Mouse (Mus musculus) small intestine, adult 2 months (tissue): ENCODE measurements at regions not wholly inside any gene's neighbourhood (a gene's known extent, or its start where the extent isn't known, plus 50 kb on each side); places are given as distances from the start of the nearest gene placed in this dataset.

Experiments used
- H3K27ac ChIP-seq: fragments of 200-500 bp; 2 replicates; pipeline ENCODE4 v1.5.1; 2012; ENCODE audit warnings: low read depth, low read length, control low read depth, inconsistent platforms; ENCODE audit not compliant: insufficient read depth
- H3K27me3 ChIP-seq: fragments of 200-500 bp; 2 replicates; pipeline ENCODE4 v1.6.1; 2012; ENCODE audit warnings: mild to moderate bottlenecking, moderate library complexity, low read length, inconsistent platforms; ENCODE audit not compliant: control insufficient read depth, insufficient read depth
- H3K36me3 ChIP-seq: fragments of 200-500 bp; 2 replicates; pipeline ENCODE4 v1.6.1; 2012; ENCODE audit warnings: mild to moderate bottlenecking, low read length, control low read depth, inconsistent platforms; ENCODE audit not compliant: control insufficient read depth, insufficient read depth
- H3K4me1 ChIP-seq: fragments of 200-500 bp; 2 replicates; pipeline ENCODE4 v1.6.1; 2012; ENCODE audit warnings: low read length, inconsistent platforms, mixed read lengths; ENCODE audit not compliant: control insufficient read depth, insufficient read depth, insufficient read length
- H3K4me3 ChIP-seq: fragments of 200-500 bp; 2 replicates; pipeline ENCODE4 v1.5.1; 2012; ENCODE audit warnings: low read depth, mild to moderate bottlenecking, control low read depth, inconsistent platforms, low read length, moderate library complexity
- CTCF ChIP-seq: fragments of 200-500 bp; IDR thresholded peaks from 2 replicates; pipeline ENCODE4 v1.5.1; 2012; ENCODE audit warnings: low read depth, mild to moderate bottlenecking, control low read depth, inconsistent platforms, low read length, moderate library complexity, mixed read lengths; ENCODE audit not compliant: insufficient replicate concordance, insufficient read length; ENCODE audit errors: extremely low read depth
- POLR2A ChIP-seq: fragments of 200-500 bp; IDR thresholded peaks from 2 replicates; pipeline ENCODE4 v1.6.1; 2012; ENCODE audit warnings: low read depth, mild to moderate bottlenecking, control low read depth, inconsistent platforms, low read length, moderate library complexity
- WGBS: fragments of 180-500 bp; shearing (Covaris S2); methylation state at CpG from one replicate; pipeline ENCODE4 v1.1.7; 2018; 5-methylcytosine and 5-hydroxymethylcytosine counted together

- no peak overlapping the region for H3K4me3 ChIP-seq
- no peak for TF ChIP-seq POLR2A
- TF ChIP-seq CTCF: no peak
- no peaks in the 10 kb centered on the region for H3K4me1 ChIP-seq
Measured at GRCm38 (mm10) chr12:113364023-113364422, 125.3 kb upstream of the Adam6b start.

GRCm38 (mm10) chr12:113364437-113364836, 124.9 kb upstream of the Adam6b start:
- TF ChIP-seq POLR2A (no peak), CTCF (no peak)
- no peaks in the 10 kb centered on the region for H3K36me3 ChIP-seq
- H3K27me3 ChIP-seq: no peaks in the 10 kb centered on the region
- no peak overlapping the region for H3K4me3 ChIP-seq
- no peaks in the 10 kb centered on the region for H3K4me1 ChIP-seq
- no peak overlapping the region for H3K27ac ChIP-seq

More at GRCm38 (mm10) chr12:113364023-113364422, 125.3 kb upstream of the Adam6b start:
- H3K36me3 ChIP-seq: no peaks in the 10 kb centered on the region
- H3K27ac ChIP-seq: no peak overlapping the region
- H3K27me3 ChIP-seq: no peaks in the 10 kb centered on the region

DNA sequence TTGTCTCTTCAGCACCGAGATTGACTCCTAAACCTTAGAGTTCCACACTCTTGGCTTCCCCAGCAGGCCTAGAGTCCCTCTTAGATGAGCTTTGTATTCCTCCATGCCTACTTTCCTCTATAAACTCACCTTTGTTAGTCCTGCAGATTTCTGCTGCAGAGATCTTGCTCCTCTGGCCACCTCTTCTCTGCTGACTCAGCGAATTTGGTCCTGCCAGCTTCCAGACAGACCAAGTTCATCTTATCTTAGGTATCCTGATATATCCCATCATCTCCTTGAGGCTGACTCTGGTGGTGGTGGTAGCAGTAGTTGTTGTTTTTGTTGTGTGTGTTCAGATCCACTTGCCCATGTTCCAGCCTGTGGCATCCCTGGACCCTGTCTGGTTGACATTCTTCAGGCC, 123.5 kb upstream of the Adam6b start:
- TF ChIP-seq CTCF (no peak), POLR2A (no peak)
- 48% methylated on average over 2 of the region's 2 CpGs for WGBS
- H3K36me3 ChIP-seq: no peaks in the 10 kb centered on the region
- no peak overlapping the region for H3K4me3 ChIP-seq
- no peak overlapping the region for H3K27ac ChIP-seq
- H3K27me3 ChIP-seq: no peaks in the 10 kb centered on the region
- H3K4me1 ChIP-seq: no peaks in the 10 kb centered on the region

DNA sequence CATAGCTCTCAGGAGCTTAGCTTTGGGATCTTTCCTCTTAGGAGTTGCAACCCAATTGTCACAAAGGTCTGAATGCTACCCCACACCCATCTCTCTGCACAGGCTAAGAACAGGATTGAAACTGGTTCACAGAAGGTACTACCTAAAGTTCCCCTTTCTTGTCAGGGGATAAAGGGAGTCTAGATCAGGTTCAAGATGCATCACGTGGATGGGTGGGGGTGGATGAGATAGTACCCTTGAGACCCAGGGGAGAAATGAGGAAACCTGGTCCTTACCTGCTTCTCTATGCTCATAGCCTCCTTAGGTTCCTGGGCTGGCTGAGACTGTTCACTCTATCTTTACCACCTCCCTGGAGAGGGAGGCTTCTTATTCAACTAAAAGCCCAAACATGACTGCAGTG, 122.9 kb upstream of the Adam6b start:
- Histone ChIP-seq H3K36me3 (no peaks in the 10 kb centered on the region), H3K27me3 (no peaks in the 10 kb centered on the region), H3K4me1 (no peaks in the 10 kb centered on the region), H3K27ac (no peak overlapping the region), H3K4me3 (no peak overlapping the region)
- 47% methylated on average over 1 of the region's 1 CpGs for WGBS
- no peak for TF ChIP-seq CTCF

DNA sequence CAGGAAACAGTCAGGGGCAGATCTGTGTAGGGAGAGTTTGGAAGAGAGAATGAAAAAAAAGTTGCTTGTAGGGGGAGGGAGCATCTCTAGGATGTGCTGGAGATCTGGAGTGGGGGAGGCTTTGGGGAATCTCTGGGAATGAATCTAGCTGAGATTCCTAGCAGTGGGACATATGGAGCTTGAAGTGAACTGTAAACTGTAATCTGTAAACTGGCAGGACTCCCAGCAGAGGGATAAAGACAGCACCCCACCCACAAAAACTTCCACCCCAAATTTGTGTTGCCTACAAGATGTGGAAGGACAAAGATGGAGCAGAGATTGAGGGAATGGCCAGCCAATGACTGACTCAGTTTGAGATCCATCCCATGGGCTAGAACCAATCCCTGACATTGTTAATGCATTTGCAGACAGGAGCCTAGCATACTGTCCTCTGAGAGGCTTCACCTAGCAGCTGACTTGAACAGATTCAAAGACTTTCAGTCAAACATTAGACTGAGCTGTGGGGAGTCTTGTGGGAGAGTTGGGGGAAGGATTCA, 87.7 kb upstream of the Adam6b start:
- no peaks in the 10 kb centered on the region for H3K4me1 ChIP-seq
- H3K27ac ChIP-seq: no peak overlapping the region
- TF ChIP-seq CTCF (no peak), POLR2A (no peak)
- H3K36me3 ChIP-seq: no peaks in the 10 kb centered on the region
- H3K27me3 ChIP-seq: no peaks in the 10 kb centered on the region
- H3K4me3 ChIP-seq: no peak overlapping the region

- Histone ChIP-seq H3K27ac (no peak overlapping the region), H3K4me1 (no peaks in the 10 kb centered on the region), H3K27me3 (no peaks in the 10 kb centered on the region), H3K36me3 (no peaks in the 10 kb centered on the region), H3K4me3 (no peak overlapping the region)
- WGBS: 58% methylated on average over 2 of the region's 2 CpGs
- TF ChIP-seq CTCF (no peak), POLR2A (no peak)
Measured at GRCm38 (mm10) chr12:113402823-113403222, 86.5 kb upstream of the Adam6b start.

GRCm38 (mm10) chr12:113411113-113411512, 78.2 kb upstream of the Adam6b start:
- H3K27me3 ChIP-seq: no peaks in the 10 kb centered on the region
- WGBS: 73% methylated on average over 5 of the region's 5 CpGs
- TF ChIP-seq POLR2A: no peak
- TF ChIP-seq CTCF: no peak
- H3K4me1 ChIP-seq: no peaks in the 10 kb centered on the region
- H3K4me3 ChIP-seq: no peak overlapping the region
- H3K27ac ChIP-seq: no peak overlapping the region
- no peaks in the 10 kb centered on the region for H3K36me3 ChIP-seq

- H3K27ac ChIP-seq: no peak overlapping the region
- TF ChIP-seq CTCF: no peak
- no peak for TF ChIP-seq POLR2A
- H3K4me3 ChIP-seq: no peak overlapping the region
- no peaks in the 10 kb centered on the region for H3K27me3 ChIP-seq
- 62% methylated on average over 1 of the region's 1 CpGs for WGBS
- H3K36me3 ChIP-seq: no peaks in the 10 kb centered on the region
- no peaks in the 10 kb centered on the region for H3K4me1 ChIP-seq
Measured at GRCm38 (mm10) chr12:113413996-113414395, 75.3 kb upstream of the Adam6b start.
